Mouse (Mus musculus): ENCODE results near the gene Gm26992. TPM values are rescaled to one million over a fixed set of nuclear protein-coding genes. Genes with fewer than 3 reads are reported as not detected.

The Gm26992 gene
- under 1 TPM in 1 of 2 experiments, not detected in 1; 0.15 TPM for polyA plus RNA-seq (2012; fragmentation: generic; extraction: Trizol)

GRCm38 (mm10) chrX:103421710-103422109 lies at the start of gene Gm26992:
TSS of gene Gm26992 (plus strand) at chrX:103422010.

GRCm38 (mm10) chrX:103414167-103414566 lies 7.6 kb upstream of the Gm26992 start, which contains the start of gene Tsx:
TSS of gene Tsx (plus strand) at chrX:103414467.

Other genes starting within 250 kb of the Gm26992 start
- not detected for gene Nap1l2, start 235.4 kb upstream of the Gm26992 start, polyA plus RNA-seq (2012; fragmentation: generic; extraction: Trizol)
- not detected for gene Cdx4, start 100.6 kb upstream of the Gm26992 start, polyA plus RNA-seq (2012; fragmentation: generic; extraction: Trizol)
- under 1 TPM; 0.07 to 0.50 TPM for gene Chic1, start 65.5 kb upstream of the Gm26992 start, polyA plus RNA-seq (2012; fragmentation: generic; extraction: Trizol)
- under 1 TPM; 0.05 to 0.06 TPM for gene Tsx, start 7.5 kb upstream of the Gm26992 start, polyA plus RNA-seq (2012; fragmentation: generic; extraction: Trizol)
- gene Zcchc13, start 208.6 kb downstream of the Gm26992 start, polyA plus RNA-seq (2012; fragmentation: generic; extraction: Trizol), result under 1 TPM in 1 of 2 experiments, not detected in 1; 0.15 TPM

All from C3H10T1/2 (cell line).